Mouse (Mus musculus): ENCODE measurements around the gene Pdcd2. TPM values are rescaled to one million over a fixed set of nuclear protein-coding genes. Genes with fewer than 3 reads are reported as not detected.
A peak's percentile ranks its signal among the peaks of the same experiment; 100 is the strongest.
"Not testable (repeated sequence)": the region's sequence is repeated elsewhere in the genome, so short reads cannot be mapped to it uniquely, and the experiment has no call there.

The Pdcd2 gene
- polyA plus RNA-seq (2015; fragmentation: Nextera tagmentation; extraction: Ambion mirVana): 58.3 and 59.7 TPM in 2 replicates

DNA sequence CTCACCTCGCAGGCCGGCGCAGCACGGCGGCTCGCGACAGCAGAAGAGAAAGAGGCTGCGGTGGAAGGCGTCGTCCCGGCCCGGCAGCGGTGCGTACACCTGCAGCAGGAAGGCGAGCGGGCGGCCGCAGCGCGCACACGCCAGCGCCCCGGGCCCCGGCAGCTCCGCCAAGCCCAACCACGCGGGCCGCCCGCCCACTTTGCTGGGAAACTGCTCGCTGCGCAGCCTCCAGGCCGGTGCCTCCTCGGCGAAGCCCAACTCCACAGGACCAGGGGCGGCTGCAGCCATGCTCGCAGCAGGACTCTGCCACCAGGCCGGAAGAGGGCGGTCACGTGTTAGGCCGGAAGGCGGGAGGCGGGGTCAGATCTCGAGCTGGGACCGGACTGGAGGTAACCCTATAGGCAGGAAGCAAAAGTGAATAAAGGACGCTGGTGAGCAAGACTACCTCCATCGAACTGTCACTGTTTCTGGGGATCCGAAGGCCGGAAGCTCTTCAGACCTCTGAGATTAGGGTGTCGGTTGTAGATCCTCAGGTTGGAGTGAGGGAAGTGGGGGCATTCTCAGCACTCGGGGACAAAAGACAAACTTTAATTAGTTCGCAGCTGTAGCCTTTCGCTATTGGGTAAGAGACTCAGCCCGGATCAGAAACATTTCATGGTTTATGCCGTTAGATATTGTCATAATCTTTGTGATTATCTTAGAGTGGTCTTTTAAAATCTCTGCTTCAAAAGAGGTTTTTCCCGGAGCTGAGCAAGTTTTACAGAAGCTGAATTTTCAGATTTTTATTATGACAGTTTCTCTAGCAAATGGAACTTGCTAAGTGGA is at the start of gene Pdcd2:
Gene Pdcd2, minus strand, starts transcription at position 316 of the 825 bp plus-strand sequence.
- H3K9me3 ChIP-seq: no peaks in the 10 kb centered on the region
- peak within 1 kb of the TSS; percentile 89 for H3K9ac ChIP-seq
- H3K4me1 ChIP-seq: peaks cover 19% of the 10 kb centered on the region
- H3K4me2 ChIP-seq: peak within 1 kb of the TSS; percentile 63
- under 1% methylated on average over 50 of the region's 55 CpGs for WGBS
- H3K4me3 ChIP-seq: peak within 1 kb of the TSS; percentile 81
- peaks cover 17% of the 10 kb centered on the region for H3K36me3 ChIP-seq (replicated peaks)
- no peaks in the 10 kb centered on the region for H3K27me3 ChIP-seq (replicated peaks)
- peak within 1 kb of the TSS; percentile 80 for H3K27ac ChIP-seq
- peak; percentile 97 for ATAC-seq (replicated peaks)

DNA sequence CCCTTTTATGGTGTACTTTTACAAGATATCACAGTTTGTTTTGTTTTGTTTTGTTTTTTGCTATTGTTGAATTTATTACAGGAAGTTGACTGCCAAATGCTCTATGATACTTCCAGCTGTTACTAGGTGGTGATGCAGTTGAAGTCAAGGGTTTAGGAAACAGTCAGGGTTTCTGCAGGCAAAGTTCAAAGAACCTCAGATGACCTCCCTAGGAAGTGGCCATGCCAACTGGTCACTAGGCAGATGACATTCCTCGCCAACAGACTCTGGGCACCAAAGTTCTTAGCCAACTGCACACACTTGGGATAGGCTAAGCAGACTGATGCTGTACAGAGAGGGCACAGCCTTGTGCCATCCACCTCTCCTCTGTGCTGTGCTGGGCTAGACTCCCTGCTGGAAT is 48.0 kb upstream of the Pdcd2 start:
- H3K27me3 ChIP-seq (replicated peaks): peaks cover 6% of the 10 kb centered on the region; the same call in 1 of the 2 replicates
- H3K4me1 ChIP-seq: no peaks in the 10 kb centered on the region
- no peak overlapping the region for H3K9ac ChIP-seq
- H3K36me3 ChIP-seq (replicated peaks): no peaks in the 10 kb centered on the region
- H3K4me2 ChIP-seq: no peak overlapping the region
- no peak for ATAC-seq (replicated peaks)
- H3K4me3 ChIP-seq: no peak overlapping the region
- H3K9me3 ChIP-seq: no peaks in the 10 kb centered on the region
- H3K27ac ChIP-seq: no peak overlapping the region
- WGBS: 81% methylated on average over 1 of the region's 1 CpGs

DNA sequence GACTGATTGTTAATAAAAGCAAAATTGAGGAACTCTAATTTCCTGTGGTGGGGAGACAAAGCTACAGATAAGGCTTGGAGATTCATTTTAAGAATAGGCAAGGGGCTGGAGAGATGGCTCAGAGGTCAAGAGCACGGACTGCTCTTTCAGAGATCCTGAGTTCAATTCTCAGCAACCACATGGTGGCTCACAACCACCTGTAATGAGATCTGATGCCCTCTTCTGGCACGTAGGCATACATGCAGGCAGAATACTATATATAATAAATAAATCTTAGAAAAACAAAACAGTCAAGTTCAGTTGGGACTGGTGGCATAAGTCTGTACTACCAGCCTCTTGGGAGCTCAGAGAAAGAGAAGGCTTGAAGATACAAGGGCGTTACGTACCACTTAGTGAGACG is 39.8 kb upstream of the Pdcd2 start:
- no peaks in the 10 kb centered on the region for H3K27me3 ChIP-seq (replicated peaks)
- no peak overlapping the region for H3K4me3 ChIP-seq
- no peak for ATAC-seq (replicated peaks)
- H3K9me3 ChIP-seq: no peaks in the 10 kb centered on the region
- H3K27ac ChIP-seq: no peak overlapping the region
- H3K4me2 ChIP-seq: no peak overlapping the region
- 78% methylated on average over 5 of the region's 5 CpGs for WGBS
- no peaks in the 10 kb centered on the region for H3K36me3 ChIP-seq (replicated peaks)
- H3K9ac ChIP-seq: no peak overlapping the region
- H3K4me1 ChIP-seq: peaks cover 9% of the 10 kb centered on the region

DNA sequence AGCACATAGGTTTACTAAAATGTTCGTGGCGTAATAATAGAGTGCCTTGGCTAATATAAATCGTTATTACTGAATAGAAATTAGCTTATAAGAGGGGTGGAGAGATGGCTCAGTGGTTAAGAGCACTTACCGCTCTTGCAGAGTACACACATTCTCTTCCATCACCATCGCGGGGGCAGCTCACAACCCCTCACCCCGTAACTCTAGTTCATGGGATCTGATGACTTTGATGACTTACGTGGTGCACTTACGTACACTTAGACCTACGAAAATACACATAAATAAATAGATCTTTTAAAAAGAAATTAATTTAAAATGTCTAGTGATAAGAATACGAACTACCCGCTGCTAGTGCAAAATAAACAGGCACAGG is 37.8 kb upstream of the Pdcd2 start:
- peak; percentile 26; the same call in 1 of the 2 replicates for ATAC-seq (replicated peaks)
- no peaks in the 10 kb centered on the region for H3K27me3 ChIP-seq (replicated peaks)
- H3K27ac ChIP-seq: peak overlapping the region; percentile 98
- H3K4me1 ChIP-seq: peaks cover 9% of the 10 kb centered on the region
- peak overlapping the region; percentile 71 for H3K4me3 ChIP-seq
- no peaks in the 10 kb centered on the region for H3K36me3 ChIP-seq (replicated peaks)
- H3K9me3 ChIP-seq: no peaks in the 10 kb centered on the region
- 46% methylated on average over 12 of the region's 12 CpGs for WGBS
- peak overlapping the region; percentile 74 for H3K9ac ChIP-seq
- peak overlapping the region; percentile 61 for H3K4me2 ChIP-seq

DNA sequence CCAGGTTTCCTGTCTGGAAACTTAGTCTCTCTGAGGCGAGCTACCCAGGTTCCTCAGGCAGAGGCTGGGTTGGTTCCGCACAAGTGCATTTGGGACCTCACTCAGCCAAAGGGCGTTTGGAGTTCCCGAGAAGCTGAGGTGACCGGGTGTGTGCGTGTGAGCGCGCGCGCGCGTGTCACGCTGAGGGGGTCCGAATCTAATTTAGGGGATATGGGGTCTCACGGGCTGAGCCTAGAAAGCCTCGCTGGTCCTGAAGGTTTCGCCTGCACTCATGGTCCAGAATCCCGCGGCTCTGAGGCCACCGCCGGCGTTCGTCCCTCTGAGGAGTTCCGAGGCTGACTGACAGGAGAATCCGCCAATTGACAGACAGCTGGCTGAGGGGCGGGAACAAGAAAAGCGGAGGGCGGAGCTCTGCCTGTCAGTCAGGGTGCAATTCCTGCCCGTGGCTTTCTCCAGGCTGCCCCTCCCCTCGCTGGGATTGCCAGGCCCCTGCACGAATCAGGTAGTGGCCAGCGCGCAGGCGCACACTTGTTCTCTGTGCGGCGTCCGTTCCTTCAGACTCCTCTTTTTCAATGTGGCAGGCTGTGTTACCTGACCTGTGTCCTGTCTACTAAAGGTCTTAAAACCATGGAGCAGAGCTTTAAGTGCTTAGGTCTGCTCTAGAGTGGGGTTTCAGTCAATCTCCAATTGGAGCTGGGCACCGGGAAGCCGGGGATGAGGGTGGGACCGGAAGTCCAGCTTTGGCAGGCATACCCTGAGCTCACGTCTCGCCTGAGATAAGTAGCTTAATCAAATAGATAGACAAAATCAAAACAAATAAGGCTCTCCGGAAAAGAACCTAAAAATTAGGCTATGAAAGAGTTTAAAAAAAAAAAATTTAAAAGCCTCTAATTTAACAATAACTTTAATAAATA is 37.2 kb upstream of the Pdcd2 start, which contains the start of gene Prdm9:
Gene Prdm9, minus strand, starts transcription at position 341 of the 914 bp plus-strand sequence.
- peak within 1 kb of the TSS; percentile 86 for H3K4me2 ChIP-seq
- no peaks in the 10 kb centered on the region for H3K9me3 ChIP-seq
- ATAC-seq (replicated peaks): peak; percentile 100
- no peaks in the 10 kb centered on the region for H3K27me3 ChIP-seq (replicated peaks)
- H3K36me3 ChIP-seq (replicated peaks): no peaks in the 10 kb centered on the region
- WGBS: under 1% methylated on average over 43 of the region's 43 CpGs
- H3K4me1 ChIP-seq: peaks cover 9% of the 10 kb centered on the region
- peak within 1 kb of the TSS; percentile 98 for H3K27ac ChIP-seq
- peak within 1 kb of the TSS; percentile 74 for H3K9ac ChIP-seq
- H3K4me3 ChIP-seq: peak within 1 kb of the TSS; percentile 71

DNA sequence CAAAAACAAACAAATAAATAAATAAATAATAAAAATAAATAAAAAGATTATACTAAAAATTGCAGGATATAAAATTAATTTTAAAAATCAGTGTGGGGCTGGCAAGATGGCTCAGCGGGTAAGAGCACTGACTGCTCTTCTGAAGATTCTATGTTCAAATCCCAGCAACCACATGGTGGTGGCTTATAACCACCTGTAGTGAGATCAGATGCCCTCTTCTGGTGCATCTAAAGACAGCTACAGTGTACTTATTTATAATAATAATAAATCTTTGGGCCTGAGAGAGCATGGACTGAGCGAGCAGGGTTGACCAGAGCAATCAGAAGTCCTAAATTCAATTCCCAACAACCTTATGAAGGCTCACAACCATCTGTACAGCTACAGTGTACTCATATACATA is 32.8 kb upstream of the Pdcd2 start:
- peaks cover 7% of the 10 kb centered on the region for H3K4me1 ChIP-seq
- ATAC-seq (replicated peaks): no peak
- 91% methylated on average over 2 of the region's 2 CpGs for WGBS

DNA sequence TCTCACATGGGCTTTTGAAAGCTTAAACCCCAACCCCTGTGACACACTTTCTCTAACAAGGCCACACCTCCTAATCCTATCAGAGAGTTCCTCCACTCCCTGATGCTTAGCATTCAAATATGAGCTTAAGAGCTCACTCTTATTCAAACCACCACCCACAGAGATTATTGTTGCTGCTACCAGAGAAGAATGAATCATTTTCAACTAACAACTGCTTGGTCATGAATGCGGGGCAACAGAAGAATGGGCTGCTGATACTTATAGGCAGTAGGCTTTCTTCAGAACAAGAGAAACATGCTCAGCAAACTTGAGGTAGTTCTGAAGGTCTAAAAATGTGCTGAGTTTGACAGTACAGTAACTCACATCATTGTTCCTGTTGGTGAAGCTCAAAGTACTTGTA is 22.6 kb upstream of the Pdcd2 start:
- WGBS: 28% methylated on average over 1 of the region's 1 CpGs
- H3K4me1 ChIP-seq: no peaks in the 10 kb centered on the region
- H3K4me3 ChIP-seq: no peak overlapping the region
- H3K36me3 ChIP-seq (replicated peaks): no peaks in the 10 kb centered on the region
- no peaks in the 10 kb centered on the region; the same call in 1 of the 2 replicates for H3K9me3 ChIP-seq
- no peak overlapping the region for H3K9ac ChIP-seq
- H3K4me2 ChIP-seq: no peak overlapping the region
- H3K27ac ChIP-seq: no peak overlapping the region
- H3K27me3 ChIP-seq (replicated peaks): no peaks in the 10 kb centered on the region
- no peak for ATAC-seq (replicated peaks)

More for the DNA sequence above, 32.8 kb upstream of the Pdcd2 start:
- no peak overlapping the region for H3K4me2 ChIP-seq
- no peaks in the 10 kb centered on the region for H3K27me3 ChIP-seq (replicated peaks)
- no peaks in the 10 kb centered on the region for H3K36me3 ChIP-seq (replicated peaks)
- H3K4me3 ChIP-seq: no peak overlapping the region
- H3K9ac ChIP-seq: no peak overlapping the region
- H3K9me3 ChIP-seq: no peaks in the 10 kb centered on the region
- H3K27ac ChIP-seq: no peak overlapping the region

DNA sequence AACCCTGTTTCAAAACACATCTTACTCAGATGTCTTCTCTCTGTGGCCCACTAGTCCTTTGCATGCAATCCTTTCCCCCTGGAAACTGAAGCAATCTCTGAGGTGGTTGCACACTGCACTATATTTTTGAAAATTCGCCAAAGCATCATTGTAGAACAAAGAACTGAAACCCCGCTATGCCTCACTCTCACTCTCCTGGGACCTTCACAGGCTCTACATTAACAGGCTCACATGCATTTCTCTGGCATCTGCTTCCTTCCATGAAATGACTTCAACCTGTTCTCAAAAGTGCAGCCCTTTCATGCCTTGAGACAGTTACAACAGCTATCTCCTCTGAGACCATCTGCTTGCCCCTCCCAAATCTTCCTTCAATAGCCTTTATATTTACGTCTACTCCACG is 19.3 kb upstream of the Pdcd2 start:
- no peaks in the 10 kb centered on the region for H3K36me3 ChIP-seq (replicated peaks)
- H3K4me3 ChIP-seq: no peak overlapping the region
- no peaks in the 10 kb centered on the region for H3K4me1 ChIP-seq
- ATAC-seq (replicated peaks): no peak
- no peaks in the 10 kb centered on the region for H3K27me3 ChIP-seq (replicated peaks)
- no peak overlapping the region for H3K4me2 ChIP-seq
- no peak overlapping the region for H3K9ac ChIP-seq
- 75% methylated on average over 4 of the region's 4 CpGs for WGBS
- no peaks in the 10 kb centered on the region; the same call in 1 of the 2 replicates for H3K9me3 ChIP-seq
- no peak overlapping the region for H3K27ac ChIP-seq

DNA sequence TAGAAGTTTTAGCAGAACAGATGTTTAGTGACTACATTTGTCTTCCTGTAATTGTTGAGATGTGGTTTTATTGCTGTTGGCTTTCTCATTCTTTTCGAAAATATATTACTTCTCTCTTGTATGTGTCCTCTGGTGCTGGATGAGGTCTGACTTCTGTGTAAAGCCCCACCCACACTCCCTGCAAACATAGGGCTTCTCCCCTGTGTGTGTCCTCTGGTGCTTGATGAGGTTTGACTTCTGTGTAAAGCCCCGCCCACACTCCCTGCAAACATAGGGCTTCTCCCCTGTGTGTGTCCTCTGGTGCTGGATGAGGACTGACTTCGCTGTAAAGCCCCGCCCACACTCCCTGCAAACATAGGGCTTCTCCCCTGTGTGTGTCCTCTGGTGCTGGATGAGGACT is 16.8 kb upstream of the Pdcd2 start:
- H3K9ac ChIP-seq; H3K9me3 ChIP-seq; H3K36me3 ChIP-seq (replicated peaks); H3K4me1 ChIP-seq; ATAC-seq (replicated peaks); H3K27me3 ChIP-seq (replicated peaks); H3K4me3 ChIP-seq; H3K4me2 ChIP-seq; H3K27ac ChIP-seq: not testable (repeated sequence)
- WGBS: 64% methylated on average over 4 of the region's 4 CpGs

DNA sequence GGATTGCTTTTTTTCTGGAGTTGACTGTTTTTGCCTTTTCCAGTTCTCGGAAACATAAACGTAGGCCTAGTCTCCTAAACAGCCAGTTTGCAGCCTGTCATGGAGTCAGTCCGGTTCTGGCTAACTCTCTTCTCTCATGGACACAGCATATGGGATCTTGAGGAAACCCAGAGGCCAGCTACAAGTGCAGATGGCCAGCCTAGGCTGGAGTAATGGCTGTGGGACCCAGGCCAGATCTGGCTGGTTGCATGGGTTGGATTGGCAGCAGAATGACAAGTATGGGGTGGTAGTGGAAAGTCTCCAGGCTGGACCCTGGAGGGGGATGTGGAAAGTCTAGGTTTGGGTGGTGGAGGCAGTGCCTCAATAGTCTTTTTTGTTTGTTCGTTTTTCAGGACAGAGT is 13.2 kb upstream of the Pdcd2 start:
- no peak overlapping the region for H3K4me2 ChIP-seq
- no peaks in the 10 kb centered on the region for H3K9me3 ChIP-seq
- H3K27me3 ChIP-seq (replicated peaks): peaks cover 5% of the 10 kb centered on the region; the same call in 1 of the 2 replicates
- peaks cover 4% of the 10 kb centered on the region; the same call in 1 of the 2 replicates for H3K4me1 ChIP-seq
- no peaks in the 10 kb centered on the region for H3K36me3 ChIP-seq (replicated peaks)
- WGBS: 83% methylated on average over 4 of the region's 4 CpGs
- H3K27ac ChIP-seq: no peak overlapping the region
- no peak for ATAC-seq (replicated peaks)
- H3K9ac ChIP-seq: no peak overlapping the region
- H3K4me3 ChIP-seq: no peak overlapping the region

DNA sequence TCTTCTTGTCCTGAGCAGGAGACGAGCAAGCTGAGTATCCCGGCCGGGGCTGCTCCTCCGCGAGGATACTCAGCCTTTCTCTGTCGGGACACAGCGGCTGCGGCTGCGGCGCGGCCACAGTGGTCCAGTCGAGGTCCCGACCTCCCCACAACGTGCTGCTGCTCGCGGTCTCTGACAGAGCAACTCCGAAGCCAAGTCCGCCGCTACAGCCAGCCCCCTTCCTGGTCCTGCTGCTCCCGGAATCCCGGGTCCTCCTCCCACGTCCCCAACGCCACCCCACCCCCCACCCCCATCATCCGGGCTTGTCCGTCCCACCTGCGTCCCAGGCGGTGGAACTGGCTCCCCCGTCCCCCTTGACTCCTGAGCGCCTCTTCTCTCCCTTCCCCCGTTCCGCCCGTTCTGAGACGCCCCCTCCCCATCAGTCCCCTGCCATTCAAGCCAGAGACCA is 9.4 kb upstream of the Pdcd2 start:
- peaks cover 4% of the 10 kb centered on the region; the same call in 1 of the 2 replicates for H3K4me1 ChIP-seq
- peak overlapping the region; percentile 35 for H3K9ac ChIP-seq
- peak; percentile 63 for ATAC-seq (replicated peaks)
- peak overlapping the region; percentile 45 for H3K4me3 ChIP-seq
- H3K9me3 ChIP-seq: no peaks in the 10 kb centered on the region
- H3K27ac ChIP-seq: no peak overlapping the region
- H3K4me2 ChIP-seq: peak overlapping the region; percentile 86
- H3K36me3 ChIP-seq (replicated peaks): no peaks in the 10 kb centered on the region
- peaks cover 9% of the 10 kb centered on the region; the same call in 1 of the 2 replicates for H3K27me3 ChIP-seq (replicated peaks)
- WGBS: under 1% methylated on average over 33 of the region's 33 CpGs

DNA sequence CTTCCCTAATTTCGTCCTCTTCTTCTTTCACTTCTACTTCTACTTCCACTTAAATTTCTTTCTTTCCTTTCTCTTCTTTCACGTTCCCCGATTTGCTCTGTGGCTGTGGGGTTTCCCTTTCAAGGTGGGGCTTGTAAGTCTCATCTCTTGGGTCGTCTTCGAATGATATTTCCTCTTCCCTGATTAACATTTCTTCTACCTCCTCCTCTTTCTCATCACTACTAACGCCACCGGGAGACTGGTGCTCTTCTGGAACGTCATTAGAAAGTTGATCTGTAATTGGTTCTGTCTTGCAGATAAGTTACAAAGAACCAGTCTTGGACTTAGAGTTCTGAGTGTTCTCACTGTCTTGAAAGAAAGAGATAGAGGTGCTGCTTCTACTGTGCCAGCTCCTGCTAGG is 8.8 kb upstream of the Pdcd2 start:
- Histone ChIP-seq H3K4me3 (peak overlapping the region; percentile 45), H3K36me3 (replicated peaks) (no peaks in the 10 kb centered on the region), H3K27me3 (replicated peaks) (peaks cover 9% of the 10 kb centered on the region; the same call in 1 of the 2 replicates), H3K27ac (no peak overlapping the region), H3K9me3 (no peaks in the 10 kb centered on the region), H3K9ac (no peak overlapping the region; the same call in 1 of the 2 replicates), H3K4me1 (peaks cover 4% of the 10 kb centered on the region; the same call in 1 of the 2 replicates), H3K4me2 (peak overlapping the region; percentile 86)
- ATAC-seq (replicated peaks): 0 out of 2 replicates have a peak, but pooled peaks have one; percentile 17
- 19% methylated on average over 8 of the region's 8 CpGs for WGBS

All from midbrain, embryonic 15.5 days (tissue).